Mouse (Mus musculus) MEL (cell line): ENCODE results near the gene Ociad1.

Source experiments
- CTCF ChIP-seq, 3 experiments: IDR thresholded peaks in 2 of 3; conservative IDR thresholded peaks in 1 of 3; 2 replicates each; pipeline ENCODE4 v1.5.1; 2011 to 2012; ENCODE audit warnings: low read length in 3 of 3, low read depth in 2 of 3, mild to moderate bottlenecking in 2 of 3, improper control_type of control experiment in 1 of 3, inconsistent platforms in 1 of 3, mixed read lengths in 1 of 3, moderate library complexity in 1 of 3; ENCODE audit not compliant: control insufficient read depth in 1 of 3, insufficient read depth in 1 of 3, poor library complexity in 1 of 3, severe bottlenecking in 1 of 3
- E2F4 ChIP-seq: IDR thresholded peaks from 2 replicates; pipeline ENCODE4 v1.6.1; 2011; ENCODE audit warnings: low read depth, low read length, improper control_type of control experiment, borderline replicate concordance
- MAFK ChIP-seq: IDR thresholded peaks from 2 replicates; pipeline ENCODE4 v1.6.1; 2011; ENCODE audit warnings: low read depth, mild to moderate bottlenecking, low read length, improper control_type of control experiment, borderline replicate concordance
- NRF1 ChIP-seq: IDR thresholded peaks from 2 replicates; pipeline ENCODE4 v1.6.1; 2014; ENCODE audit warnings: low read depth, mild to moderate bottlenecking, inconsistent platforms, low read length, improper control_type of control experiment, moderate library complexity; ENCODE audit not compliant: poor library complexity, insufficient read depth, severe bottlenecking
- POLR2A ChIP-seq, 2 experiments: IDR thresholded peaks; 2 replicates each; pipeline ENCODE4 v1.6.1; 2011 to 2012; ENCODE audit warnings: low read length in 2 of 2, mild to moderate bottlenecking in 2 of 2, control low read depth in 1 of 2, improper control_type of control experiment in 1 of 2, low read depth in 1 of 2, moderate library complexity in 1 of 2; ENCODE audit not compliant: control insufficient read depth in 1 of 2, insufficient read depth in 1 of 2, poor library complexity in 1 of 2
- ZKSCAN1 ChIP-seq: IDR thresholded peaks from 2 replicates; pipeline ENCODE4 v1.6.1; 2012; ENCODE audit warnings: low read depth, mild to moderate bottlenecking, inconsistent platforms, low read length, improper control_type of control experiment, moderate library complexity

GRCm38 (mm10) chr5:73257096-73257495 is 35.5 kb upstream of the Ociad1 start:
- TF ChIP-seq ZKSCAN1 (no peak), MAFK (no peak), NRF1 (0 out of 2 replicates have a peak, but pooled peaks have one; percentile 7), POLR2A (IDR thresholded peaks at IDR 0.05; ENCODE audit: control insufficient read depth in 1 of 2, insufficient read depth in 1 of 2, low read depth in 1 of 2, low read length in 2 of 2, poor library complexity in 1 of 2) (no peak), E2F4 (peak; percentile 52; the same call in 1 of the 2 replicates), CTCF (IDR thresholded peaks at IDR 0.05 in 2 of 3, conservative IDR thresholded peaks at IDR 0.05 in 1 of 3; ENCODE audit: control insufficient read depth in 1 of 3, insufficient read depth in 1 of 3, low read depth in 2 of 3, low read length in 3 of 3, poor library complexity in 1 of 3, severe bottlenecking in 1 of 3) (no peak)
